Mouse (Mus musculus): ENCODE data around the gene Sox6. TPM values are rescaled to one million over a fixed set of nuclear protein-coding genes. Genes with fewer than 3 reads are reported as not detected.

The Sox6 gene
- polyA plus RNA-seq, 1 experiment from 2014 or later, result 51.7 TPM

DNA sequence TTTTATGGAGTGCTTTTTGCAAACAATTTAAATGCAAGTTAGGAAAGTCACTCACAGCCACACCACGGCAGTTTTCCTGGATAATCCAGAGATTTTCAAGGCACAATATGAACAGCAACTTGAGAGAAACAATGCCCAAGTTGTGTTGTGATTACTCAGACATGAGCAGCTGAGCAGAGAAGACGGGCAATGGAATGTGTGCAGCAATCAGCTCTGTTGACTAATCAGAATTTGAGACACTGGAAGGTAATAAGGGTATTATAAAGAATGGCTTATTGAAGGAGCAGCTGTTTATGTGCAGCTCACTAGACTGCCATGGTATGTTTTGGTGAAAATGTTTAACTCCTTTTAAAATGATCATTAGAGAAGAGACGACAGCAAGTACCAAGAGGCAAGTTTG is 287.5 kb downstream of the Sox6 start:
- Histone ChIP-seq H3K9ac (no peak overlapping the region), H3K4me1 (peaks cover 29% of the 10 kb centered on the region), H3K4me2 (no peak overlapping the region)

GRCm38 (mm10) chr7:115750275-115750825 is 288.2 kb downstream of the Sox6 start:
- Histone ChIP-seq H3K4me2 (no peak overlapping the region), H3K9me3 (no peaks in the 10 kb centered on the region), H3K9ac (no peak overlapping the region), H3K27ac (no peak overlapping the region), H3K27me3 (replicated peaks) (no peaks in the 10 kb centered on the region), H3K36me3 (replicated peaks) (no peaks in the 10 kb centered on the region), H3K4me1 (peaks cover 29% of the 10 kb centered on the region), H3K4me3 (no peak overlapping the region)
- no peak for ATAC-seq (replicated peaks)
- WGBS, result 42% methylated on average over 8 of the region's 8 CpGs

More for the DNA sequence above, 287.5 kb downstream of the Sox6 start:
- H3K27ac ChIP-seq, result no peak overlapping the region
- no peak for ATAC-seq (replicated peaks)
- 26% methylated on average over 3 of the region's 3 CpGs for WGBS
- no peaks in the 10 kb centered on the region for H3K27me3 ChIP-seq (replicated peaks)
- no peak overlapping the region for H3K4me3 ChIP-seq
- no peaks in the 10 kb centered on the region for H3K9me3 ChIP-seq
- H3K36me3 ChIP-seq (replicated peaks), result no peaks in the 10 kb centered on the region

- Histone ChIP-seq H3K9me3 (no peaks in the 10 kb centered on the region), H3K4me2 (no peak overlapping the region), H3K27me3 (replicated peaks) (no peaks in the 10 kb centered on the region), H3K4me3 (no peak overlapping the region), H3K27ac (no peak overlapping the region), H3K4me1 (peaks cover 24% of the 10 kb centered on the region), H3K9ac (no peak overlapping the region), H3K36me3 (replicated peaks) (no peaks in the 10 kb centered on the region)
- no peak for ATAC-seq (replicated peaks)
- WGBS, result 52% methylated on average over 7 of the region's 7 CpGs
Measured at GRCm38 (mm10) chr7:115747541-115747940, 291.1 kb downstream of the Sox6 start.

DNA sequence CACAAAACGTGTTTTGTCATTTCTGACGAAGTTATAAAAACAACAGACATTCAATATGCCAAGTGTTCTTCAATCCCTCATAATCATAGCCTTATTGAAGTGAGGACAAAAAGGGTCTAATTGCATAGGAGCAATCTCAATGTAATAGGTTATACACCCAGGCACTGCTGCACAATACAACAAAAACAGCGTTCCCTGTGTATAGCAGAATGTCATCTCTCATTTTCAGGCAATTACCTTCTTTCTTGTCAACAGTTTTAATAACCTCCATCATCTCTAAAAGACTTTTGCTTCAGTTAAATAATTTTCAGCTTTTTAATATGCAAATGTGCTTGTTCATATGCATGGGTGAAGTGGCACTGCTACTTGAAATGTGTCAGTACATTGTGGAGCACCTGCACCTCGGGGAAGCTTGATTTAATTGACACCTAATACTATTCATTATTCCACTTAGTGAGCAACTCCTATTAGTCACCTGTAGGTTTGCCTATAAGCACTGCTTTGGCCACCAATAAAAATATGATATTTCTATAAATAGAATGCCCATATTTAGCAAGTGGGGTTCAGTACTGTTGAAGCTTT is 292.8 kb downstream of the Sox6 start:
- H3K4me1 ChIP-seq, result peaks cover 9% of the 10 kb centered on the region
- H3K9me3 ChIP-seq, result no peaks in the 10 kb centered on the region
- H3K4me3 ChIP-seq, result no peak overlapping the region
- 61% methylated on average over 4 of the region's 4 CpGs for WGBS
- no peak for ATAC-seq (replicated peaks)
- no peak overlapping the region for H3K27ac ChIP-seq
- no peaks in the 10 kb centered on the region for H3K27me3 ChIP-seq (replicated peaks)
- no peak overlapping the region for H3K9ac ChIP-seq
- no peaks in the 10 kb centered on the region for H3K36me3 ChIP-seq (replicated peaks)
- H3K4me2 ChIP-seq, result no peak overlapping the region

DNA sequence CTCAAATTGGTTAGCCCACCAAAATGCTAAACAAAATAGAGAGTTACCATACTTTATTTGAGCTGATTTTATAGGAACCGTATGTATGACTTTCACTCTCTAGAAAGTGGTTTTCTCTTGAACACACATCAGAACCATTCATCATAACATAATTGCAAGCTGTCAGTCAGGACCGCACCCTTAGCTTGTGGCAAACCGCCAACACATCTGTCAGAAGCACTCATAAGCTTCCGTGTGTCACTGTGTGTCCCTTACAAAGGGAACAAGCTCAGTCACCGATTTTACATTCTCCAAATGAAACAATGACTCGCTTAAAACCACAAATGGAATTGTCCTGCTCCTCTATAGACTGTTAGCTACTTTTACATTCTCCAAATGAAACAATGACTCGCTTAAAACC is 304.5 kb downstream of the Sox6 start:
- H3K27ac ChIP-seq, result no peak overlapping the region
- no peak for ATAC-seq (replicated peaks)
- no peak overlapping the region for H3K9ac ChIP-seq
- no peaks in the 10 kb centered on the region for H3K27me3 ChIP-seq (replicated peaks)
- no peaks in the 10 kb centered on the region for H3K4me1 ChIP-seq
- 54% methylated on average over 7 of the region's 7 CpGs for WGBS
- H3K9me3 ChIP-seq, result no peaks in the 10 kb centered on the region
- H3K4me3 ChIP-seq, result no peak overlapping the region
- H3K36me3 ChIP-seq (replicated peaks), result no peaks in the 10 kb centered on the region
- no peak overlapping the region for H3K4me2 ChIP-seq

GRCm38 (mm10) chr7:115732824-115733223 is 305.8 kb downstream of the Sox6 start:
- ATAC-seq (replicated peaks), result no peak
- Histone ChIP-seq H3K27ac (no peak overlapping the region), H3K27me3 (replicated peaks) (no peaks in the 10 kb centered on the region), H3K9ac (no peak overlapping the region), H3K4me2 (no peak overlapping the region), H3K4me1 (no peaks in the 10 kb centered on the region), H3K4me3 (no peak overlapping the region), H3K9me3 (no peaks in the 10 kb centered on the region), H3K36me3 (replicated peaks) (no peaks in the 10 kb centered on the region)
- WGBS, result 64% methylated on average over 1 of the region's 1 CpGs

GRCm38 (mm10) chr7:115726776-115727175 is 311.8 kb downstream of the Sox6 start:
- Histone ChIP-seq H3K4me1 (peaks cover 5% of the 10 kb centered on the region; the same call in 1 of the 2 replicates), H3K36me3 (replicated peaks) (no peaks in the 10 kb centered on the region)

DNA sequence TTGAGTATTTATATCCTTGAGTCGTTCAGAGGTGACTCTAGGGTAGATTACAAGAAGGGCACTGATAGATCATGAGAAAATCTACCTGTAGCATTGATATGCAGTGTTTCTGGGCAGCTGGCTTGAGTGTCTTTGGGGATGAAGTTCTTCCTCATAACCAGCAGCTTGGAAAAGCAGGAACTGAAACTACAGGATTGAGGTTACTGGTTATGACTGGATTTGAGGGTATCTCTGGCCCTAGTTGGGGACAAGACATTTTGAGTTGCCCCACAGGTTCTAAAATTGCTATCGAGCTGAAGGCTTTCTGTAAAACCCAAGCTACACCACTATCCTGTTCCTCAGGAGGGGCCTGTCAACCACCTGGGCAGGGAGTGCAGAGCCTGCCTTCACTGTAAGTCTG is 314.2 kb downstream of the Sox6 start:
- no peaks in the 10 kb centered on the region for H3K27me3 ChIP-seq (replicated peaks)
- H3K36me3 ChIP-seq (replicated peaks), result no peaks in the 10 kb centered on the region
- peaks cover 5% of the 10 kb centered on the region; the same call in 1 of the 2 replicates for H3K4me1 ChIP-seq
- 91% methylated on average over 2 of the region's 2 CpGs for WGBS
- no peaks in the 10 kb centered on the region for H3K9me3 ChIP-seq
- H3K9ac ChIP-seq, result no peak overlapping the region
- H3K27ac ChIP-seq, result no peak overlapping the region
- H3K4me2 ChIP-seq, result no peak overlapping the region
- ATAC-seq (replicated peaks), result no peak
- H3K4me3 ChIP-seq, result no peak overlapping the region

More at GRCm38 (mm10) chr7:115726776-115727175, 311.8 kb downstream of the Sox6 start:
- Histone ChIP-seq H3K27me3 (replicated peaks) (no peaks in the 10 kb centered on the region), H3K27ac (no peak overlapping the region), H3K9ac (no peak overlapping the region), H3K4me2 (no peak overlapping the region), H3K9me3 (no peaks in the 10 kb centered on the region), H3K4me3 (no peak overlapping the region)
- no peak for ATAC-seq (replicated peaks)
- WGBS, result 87% methylated on average over 2 of the region's 2 CpGs

GRCm38 (mm10) chr7:115721624-115722540 is 316.7 kb downstream of the Sox6 start:
- no peak overlapping the region for H3K4me2 ChIP-seq
- no peaks in the 10 kb centered on the region for H3K36me3 ChIP-seq (replicated peaks)
- no peak overlapping the region for H3K4me3 ChIP-seq
- H3K9ac ChIP-seq, result no peak overlapping the region
- H3K27me3 ChIP-seq (replicated peaks), result no peaks in the 10 kb centered on the region
- H3K9me3 ChIP-seq, result no peaks in the 10 kb centered on the region
- WGBS, result 5% methylated on average over 7 of the region's 7 CpGs
- no peak for ATAC-seq (replicated peaks)
- peak overlapping the region; percentile 39 for H3K27ac ChIP-seq
- H3K4me1 ChIP-seq, result peaks cover 5% of the 10 kb centered on the region; the same call in 1 of the 2 replicates

GRCm38 (mm10) chr7:115719791-115720190 is 318.8 kb downstream of the Sox6 start:
- no peak for ATAC-seq (replicated peaks)

GRCm38 (mm10) chr7:115706141-115706540 is 332.5 kb downstream of the Sox6 start:
- Histone ChIP-seq H3K9me3 (no peaks in the 10 kb centered on the region), H3K27me3 (replicated peaks) (no peaks in the 10 kb centered on the region), H3K4me1 (no peaks in the 10 kb centered on the region), H3K27ac (no peak overlapping the region), H3K9ac (no peak overlapping the region), H3K4me2 (no peak overlapping the region), H3K4me3 (no peak overlapping the region), H3K36me3 (replicated peaks) (no peaks in the 10 kb centered on the region)
- 35% methylated on average over 2 of the region's 2 CpGs for WGBS
- no peak for ATAC-seq (replicated peaks)

More at GRCm38 (mm10) chr7:115719791-115720190, 318.8 kb downstream of the Sox6 start:
- H3K4me1 ChIP-seq, result peaks cover 5% of the 10 kb centered on the region; the same call in 1 of the 2 replicates
- no peak overlapping the region for H3K9ac ChIP-seq
- H3K4me2 ChIP-seq, result no peak overlapping the region
- H3K27ac ChIP-seq, result no peak overlapping the region
- 96% methylated on average over 3 of the region's 3 CpGs for WGBS
- no peaks in the 10 kb centered on the region for H3K36me3 ChIP-seq (replicated peaks)
- no peak overlapping the region for H3K4me3 ChIP-seq
- no peaks in the 10 kb centered on the region for H3K9me3 ChIP-seq
- H3K27me3 ChIP-seq (replicated peaks), result no peaks in the 10 kb centered on the region

DNA sequence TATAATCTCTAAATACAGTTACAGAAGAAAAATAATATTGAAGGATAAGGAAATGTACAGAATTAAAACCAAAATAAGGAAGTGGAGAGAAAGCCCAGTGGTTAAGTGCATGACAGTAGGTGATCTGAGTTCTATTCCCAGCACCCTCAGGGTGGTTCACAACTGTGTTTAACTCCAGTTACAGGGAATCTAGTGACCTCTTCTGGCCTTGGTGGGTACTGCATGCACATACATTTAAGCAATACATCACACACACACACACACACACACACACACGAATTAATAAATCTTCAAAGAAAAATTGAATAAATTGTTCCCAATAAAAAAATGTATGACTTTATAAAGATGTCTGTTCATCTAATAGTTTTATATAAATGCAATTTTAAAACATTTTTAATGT is 340.5 kb downstream of the Sox6 start:
- no peak overlapping the region for H3K4me2 ChIP-seq
- 86% methylated on average over 1 of the region's 1 CpGs for WGBS
- H3K36me3 ChIP-seq (replicated peaks), result no peaks in the 10 kb centered on the region
- H3K9ac ChIP-seq, result no peak overlapping the region
- H3K27me3 ChIP-seq (replicated peaks), result no peaks in the 10 kb centered on the region
- H3K9me3 ChIP-seq, result no peaks in the 10 kb centered on the region
- H3K4me3 ChIP-seq, result no peak overlapping the region
- H3K4me1 ChIP-seq, result no peaks in the 10 kb centered on the region
- no peak for ATAC-seq (replicated peaks)
- no peak overlapping the region for H3K27ac ChIP-seq
